Mouse (Mus musculus): Measurements from ENCODE around the gene Mocs2.

Mocs2 gene

GRCm38 (mm10) chr13:114854023-114854422 is 36.0 kb downstream of the Mocs2 start:
- DNase-seq (ENCODE audit: low spot score) = no peak

GRCm38 (mm10) chr13:114854428-114854827 is 36.4 kb downstream of the Mocs2 start:
- DNase-seq (ENCODE audit: low spot score) = no peak

GRCm38 (mm10) chr13:114855573-114856268 is 37.7 kb downstream of the Mocs2 start:
- DNase-seq (ENCODE audit: low spot score) = no peak

- DNase-seq (ENCODE audit: low spot score) = no peak
Observed at GRCm38 (mm10) chr13:114856269-114856627, 38.2 kb downstream of the Mocs2 start.

- DNase-seq (ENCODE audit: low spot score) = no peak
Observed at GRCm38 (mm10) chr13:114857525-114857924, 39.5 kb downstream of the Mocs2 start.

- no peak for DNase-seq (ENCODE audit: low spot score)
Observed at GRCm38 (mm10) chr13:114874738-114875137, 56.7 kb downstream of the Mocs2 start.

GRCm38 (mm10) chr13:114876005-114876520 is 58.0 kb downstream of the Mocs2 start:
- DNase-seq (ENCODE audit: low spot score) = no peak

GRCm38 (mm10) chr13:114878667-114879066 is 60.6 kb downstream of the Mocs2 start:
- DNase-seq (ENCODE audit: low spot score) = no peak

Data from urinary bladder, postnatal 25 days (tissue).